Mouse (Mus musculus): ENCODE results near the gene Ntn1.

Ntn1 gene

GRCm38 (mm10) chr11:68400727-68401219 is at the start of gene Ntn1:
TSS of gene Ntn1 (minus strand) at chr11:68400823.
- DNase-seq (ENCODE audit: low read depth, low spot score) = no peak

- DNase-seq (ENCODE audit: low read depth, low spot score) = no peak
Measured at GRCm38 (mm10) chr11:68448356-68448755, 47.7 kb upstream of the Ntn1 start.

- no peak for DNase-seq (ENCODE audit: low read depth, low spot score)
Measured at GRCm38 (mm10) chr11:68447242-68447641, 46.6 kb upstream of the Ntn1 start.

- DNase-seq (ENCODE audit: low read depth, low spot score) = no peak
Measured at GRCm38 (mm10) chr11:68446547-68446946, 45.9 kb upstream of the Ntn1 start.

GRCm38 (mm10) chr11:68445901-68446300 is 45.3 kb upstream of the Ntn1 start:
- no peak for DNase-seq (ENCODE audit: low read depth, low spot score)

- DNase-seq (ENCODE audit: low read depth, low spot score) = no peak
Measured at GRCm38 (mm10) chr11:68442983-68443638, 42.5 kb upstream of the Ntn1 start.

GRCm38 (mm10) chr11:68442346-68442745 is 41.7 kb upstream of the Ntn1 start:
- no peak for DNase-seq (ENCODE audit: low read depth, low spot score)

- no peak for DNase-seq (ENCODE audit: low read depth, low spot score)
Measured at GRCm38 (mm10) chr11:68440965-68441364, 40.3 kb upstream of the Ntn1 start.

- no peak for DNase-seq (ENCODE audit: low read depth, low spot score)
Measured at GRCm38 (mm10) chr11:68440100-68440499, 39.5 kb upstream of the Ntn1 start.

GRCm38 (mm10) chr11:68436376-68436775 is 35.8 kb upstream of the Ntn1 start:
- no peak for DNase-seq (ENCODE audit: low read depth, low spot score)

GRCm38 (mm10) chr11:68435601-68436000 is 35.0 kb upstream of the Ntn1 start:
- DNase-seq (ENCODE audit: low read depth, low spot score) = no peak

GRCm38 (mm10) chr11:68434697-68435096 is 34.1 kb upstream of the Ntn1 start:
- DNase-seq (ENCODE audit: low read depth, low spot score) = no peak

GRCm38 (mm10) chr11:68433534-68433933 is 32.9 kb upstream of the Ntn1 start:
- no peak for DNase-seq (ENCODE audit: low read depth, low spot score)

GRCm38 (mm10) chr11:68432361-68433021 is 31.9 kb upstream of the Ntn1 start:
- no peak for DNase-seq (ENCODE audit: low read depth, low spot score)

- DNase-seq (ENCODE audit: low read depth, low spot score) = no peak
Measured at GRCm38 (mm10) chr11:68431699-68432360, 31.2 kb upstream of the Ntn1 start, which contains the start of gene Pik3r5. TSS of gene Pik3r5 (plus strand) at chr11:68432121.

- no peak for DNase-seq (ENCODE audit: low read depth, low spot score)
Measured at GRCm38 (mm10) chr11:68430662-68431061, 30.0 kb upstream of the Ntn1 start.

GRCm38 (mm10) chr11:68427083-68427570 is 26.5 kb upstream of the Ntn1 start:
- DNase-seq (ENCODE audit: low read depth, low spot score) = no peak

- no peak for DNase-seq (ENCODE audit: low read depth, low spot score)
Measured at GRCm38 (mm10) chr11:68425492-68426315, 25.1 kb upstream of the Ntn1 start.

GRCm38 (mm10) chr11:68417831-68418230 is 17.2 kb upstream of the Ntn1 start:
- DNase-seq (ENCODE audit: low read depth, low spot score) = no peak

- no peak for DNase-seq (ENCODE audit: low read depth, low spot score)
Measured at GRCm38 (mm10) chr11:68417001-68417400, 16.4 kb upstream of the Ntn1 start.

- no peak for DNase-seq (ENCODE audit: low read depth, low spot score)
Measured at GRCm38 (mm10) chr11:68408127-68408526, 7.5 kb upstream of the Ntn1 start.

Measured in c-Kit-negative CD71-positive TER-119-positive erythroid progenitor cells, embryonic 14.5 days (primary cell).